Mouse (Mus musculus) MEL (cell line): ENCODE results near the gene Agbl1. TPM values are rescaled to one million over a fixed set of nuclear protein-coding genes. Genes with fewer than 3 reads are reported as not detected.

ENCODE experiments used
- DNase-seq: peaks from one replicate; pipeline ENCODE4 v3.0.0; 2011; ENCODE audit warnings: low read depth, low spot score
- H3K27ac ChIP-seq: 2 replicates; pipeline ENCODE4 v1.5.1; 2012; ENCODE audit warnings: low read depth, mild to moderate bottlenecking, control low read depth, low read length, moderate library complexity; ENCODE audit not compliant: control insufficient read depth
- H3K27me3 ChIP-seq, 2 experiments: fragments of 150-350 bp in 1 of 2; sonication (generic) in 1 of 2; 2 replicates each; pipeline ENCODE4 v1.6.1; 2012; ENCODE audit warnings: low read length in 2 of 2, mild to moderate bottlenecking in 2 of 2, improper control_type of control experiment in 1 of 2, moderate library complexity in 1 of 2; ENCODE audit not compliant: insufficient read depth in 2 of 2, control insufficient read depth in 1 of 2
- H3K36me3 ChIP-seq, 2 experiments: 2 replicates each; pipeline ENCODE4 v1.6.1; 2012 to 2014; ENCODE audit warnings: low read length in 2 of 2, improper control_type of control experiment in 1 of 2, inconsistent platforms in 1 of 2, mild to moderate bottlenecking in 1 of 2; ENCODE audit not compliant: insufficient read depth in 2 of 2, control insufficient read depth in 1 of 2
- H3K4me1 ChIP-seq, 2 experiments: fragments of 150-350 bp in 1 of 2; sonication (generic) in 1 of 2; 2 replicates each; pipeline ENCODE4 v1.6.1; 2012; ENCODE audit warnings: low read length in 2 of 2, improper control_type of control experiment in 1 of 2, mild to moderate bottlenecking in 1 of 2; ENCODE audit not compliant: insufficient read depth in 2 of 2, control insufficient read depth in 1 of 2
- H3K4me3 ChIP-seq, 2 experiments: fragments of 150-350 bp in 1 of 2; sonication (generic) in 1 of 2; 2 replicates each; pipeline ENCODE4 v1.5.1; 2012; ENCODE audit warnings: low read depth in 2 of 2, low read length in 2 of 2, mild to moderate bottlenecking in 2 of 2, moderate library complexity in 2 of 2, control low read depth in 1 of 2, improper control_type of control experiment in 1 of 2; ENCODE audit not compliant: control insufficient read depth in 1 of 2, insufficient read depth in 1 of 2
- H3K79me2 ChIP-seq: 2 replicates; pipeline ENCODE4 v1.6.1; 2012; ENCODE audit warnings: mild to moderate bottlenecking, low read length, moderate library complexity; ENCODE audit not compliant: control insufficient read depth, poor library complexity, insufficient read depth
- H3K9ac ChIP-seq: 2 replicates; pipeline ENCODE4 v1.6.1; 2012; ENCODE audit warnings: low read depth, mild to moderate bottlenecking, control low read depth, low read length, moderate library complexity; ENCODE audit not compliant: control insufficient read depth, poor library complexity, severe bottlenecking
- H3K9me3 ChIP-seq: fragments of 150-350 bp; sonication (generic); replicated peaks from 2 replicates; pipeline ENCODE4 v1.6.1; 2012; ENCODE audit warnings: mild to moderate bottlenecking, low read length, improper control_type of control experiment, moderate library complexity; ENCODE audit not compliant: insufficient read depth
- CHD2 ChIP-seq: IDR thresholded peaks from 2 replicates; pipeline ENCODE4 v1.6.1; 2011; ENCODE audit warnings: low read length, improper control_type of control experiment
- ELF1 ChIP-seq: IDR thresholded peaks from 2 replicates; pipeline ENCODE4 v1.6.1; 2014; ENCODE audit warnings: low read depth, mild to moderate bottlenecking, inconsistent platforms, low read length, improper control_type of control experiment, moderate library complexity
- ETS1 ChIP-seq: IDR thresholded peaks from 2 replicates; pipeline ENCODE4 v1.6.1; 2012; ENCODE audit warnings: low read depth, mild to moderate bottlenecking, inconsistent platforms, low read length, improper control_type of control experiment, moderate library complexity
- GABPA ChIP-seq: IDR thresholded peaks from 2 replicates; pipeline ENCODE4 v1.6.1; 2012; ENCODE audit warnings: low read depth, mild to moderate bottlenecking, inconsistent platforms, low read length, improper control_type of control experiment, moderate library complexity
- GATA1 ChIP-seq: IDR thresholded peaks from 2 replicates; pipeline ENCODE4 v1.6.1; 2011; ENCODE audit warnings: low read depth, low read length, improper control_type of control experiment
- MAFK ChIP-seq: IDR thresholded peaks from 2 replicates; pipeline ENCODE4 v1.6.1; 2011; ENCODE audit warnings: low read depth, mild to moderate bottlenecking, low read length, improper control_type of control experiment, borderline replicate concordance
- MAX ChIP-seq: IDR thresholded peaks from 2 replicates; pipeline ENCODE4 v1.6.1; 2011; ENCODE audit warnings: low read length, improper control_type of control experiment
- MAZ ChIP-seq: IDR thresholded peaks from 2 replicates; pipeline ENCODE4 v1.6.1; 2012; ENCODE audit warnings: low read depth, mild to moderate bottlenecking, inconsistent platforms, low read length, improper control_type of control experiment
- MXI1 ChIP-seq: IDR thresholded peaks from 2 replicates; pipeline ENCODE4 v1.6.1; 2011; ENCODE audit warnings: mild to moderate bottlenecking, low read depth, low read length, improper control_type of control experiment
- MYB ChIP-seq: IDR thresholded peaks from 2 replicates; pipeline ENCODE4 v1.6.1; 2011; ENCODE audit warnings: mild to moderate bottlenecking, low read depth, low read length, improper control_type of control experiment
- POLR2A ChIP-seq, 2 experiments: IDR thresholded peaks; 2 replicates each; pipeline ENCODE4 v1.6.1; 2011 to 2012; ENCODE audit warnings: low read length in 2 of 2, mild to moderate bottlenecking in 2 of 2, control low read depth in 1 of 2, improper control_type of control experiment in 1 of 2, low read depth in 1 of 2, moderate library complexity in 1 of 2; ENCODE audit not compliant: control insufficient read depth in 1 of 2, insufficient read depth in 1 of 2, poor library complexity in 1 of 2
- POLR2AphosphoS2 ChIP-seq: IDR thresholded peaks from 2 replicates; pipeline ENCODE4 v1.6.1; 2011; ENCODE audit warnings: low read length, improper control_type of control experiment
- RAD21 ChIP-seq: IDR thresholded peaks from 2 replicates; pipeline ENCODE4 v1.6.1; 2011; ENCODE audit warnings: mild to moderate bottlenecking, low read depth, low read length, improper control_type of control experiment
- RCOR1 ChIP-seq: IDR thresholded peaks from 2 replicates; pipeline ENCODE4 v1.6.1; 2012; ENCODE audit warnings: low read depth, mild to moderate bottlenecking, inconsistent platforms, low read length, improper control_type of control experiment
- SIN3A ChIP-seq: IDR thresholded peaks from 2 replicates; pipeline ENCODE4 v1.6.1; 2012; ENCODE audit warnings: low read length, improper control_type of control experiment, inconsistent platforms
- SMC3 ChIP-seq: IDR thresholded peaks from 2 replicates; pipeline ENCODE4 v1.6.1; 2011; ENCODE audit warnings: low read depth, low read length, improper control_type of control experiment
- TAL1 ChIP-seq: IDR thresholded peaks from 2 replicates; pipeline ENCODE4 v1.6.1; 2012; ENCODE audit warnings: mild to moderate bottlenecking, inconsistent platforms, low read length, moderate library complexity, mixed read lengths
- TCF12 ChIP-seq: IDR thresholded peaks from 2 replicates; pipeline ENCODE4 v1.6.1; 2014; ENCODE audit warnings: low read depth, mild to moderate bottlenecking, inconsistent platforms, low read length, improper control_type of control experiment, moderate library complexity
- USF1 ChIP-seq: IDR thresholded peaks from 2 replicates; pipeline ENCODE4 v1.6.1; 2014; ENCODE audit warnings: low read depth, mild to moderate bottlenecking, inconsistent platforms, low read length, improper control_type of control experiment, moderate library complexity
- USF2 ChIP-seq, 2 experiments: IDR thresholded peaks; 2 replicates each; pipeline ENCODE4 v1.6.1; 2011 to 2012; ENCODE audit warnings: improper control_type of control experiment in 2 of 2, low read length in 2 of 2, borderline replicate concordance in 1 of 2, inconsistent platforms in 1 of 2, low read depth in 1 of 2, mild to moderate bottlenecking in 1 of 2; ENCODE audit not compliant: insufficient read depth in 1 of 2
- ZC3H11A ChIP-seq: IDR thresholded peaks from 2 replicates; pipeline ENCODE4 v1.6.1; 2012; ENCODE audit warnings: low read depth, mild to moderate bottlenecking, inconsistent platforms, low read length, improper control_type of control experiment
- ZKSCAN1 ChIP-seq: IDR thresholded peaks from 2 replicates; pipeline ENCODE4 v1.6.1; 2012; ENCODE audit warnings: low read depth, mild to moderate bottlenecking, inconsistent platforms, low read length, improper control_type of control experiment, moderate library complexity
- ZMIZ1 ChIP-seq: IDR thresholded peaks from 2 replicates; pipeline ENCODE4 v1.6.1; 2012; ENCODE audit warnings: low read depth, mild to moderate bottlenecking, inconsistent platforms, low read length, improper control_type of control experiment, moderate library complexity
- ZNF384 ChIP-seq: IDR thresholded peaks from 2 replicates; pipeline ENCODE4 v1.6.1; 2012; ENCODE audit warnings: low read depth, mild to moderate bottlenecking, inconsistent platforms, low read length, improper control_type of control experiment
- polyA plus RNA-seq, 2 experiments: library from polyadenylated mRNA; stranded (reverse) in 1 of 2; unstranded in 1 of 2; fragments of >175 nt in 1 of 2; fragments of >200 nt in 1 of 2; gene quantifications; 2 replicates each; pipeline versions ENCODE4 v1.2.1 to v1.2.4; 2012; ENCODE audit warnings: low replicate concordance in 2 of 2, low read depth in 1 of 2; ENCODE audit not compliant: insufficient read length in 2 of 2, insufficient read depth in 1 of 2, missing spikeins in 1 of 2
- total RNA-seq: library from RNA; depleted of rRNA; stranded (reverse); fragments of 300-350 nt; gene quantifications from 2 replicates; pipeline ENCODE4 v1.2.3, GENCODE M21; 2012

Gene Agbl1
- total and polyA plus RNA-seq, 3 experiments: not detected

- Histone ChIP-seq H3K36me3 (no peaks in the 10 kb centered on the region), H3K27ac (no peak overlapping the region), H3K27me3 (no peaks in the 10 kb centered on the region), H3K9me3 (no peaks in the 10 kb centered on the region), H3K9ac (no peak overlapping the region), H3K79me2 (no peaks in the 10 kb centered on the region), H3K4me1 (no peaks in the 10 kb centered on the region), H3K4me3 (no peak overlapping the region)
- TF ChIP-seq MAFK (no peak), TCF12 (no peak), ZKSCAN1 (no peak), ZNF384 (no peak), MAX (no peak), SIN3A (no peak), MAZ (no peak)
- DNase-seq: no peak
Measured at GRCm38 (mm10) chr7:77147527-77147926, 917.8 kb downstream of the Agbl1 start.

DNA sequence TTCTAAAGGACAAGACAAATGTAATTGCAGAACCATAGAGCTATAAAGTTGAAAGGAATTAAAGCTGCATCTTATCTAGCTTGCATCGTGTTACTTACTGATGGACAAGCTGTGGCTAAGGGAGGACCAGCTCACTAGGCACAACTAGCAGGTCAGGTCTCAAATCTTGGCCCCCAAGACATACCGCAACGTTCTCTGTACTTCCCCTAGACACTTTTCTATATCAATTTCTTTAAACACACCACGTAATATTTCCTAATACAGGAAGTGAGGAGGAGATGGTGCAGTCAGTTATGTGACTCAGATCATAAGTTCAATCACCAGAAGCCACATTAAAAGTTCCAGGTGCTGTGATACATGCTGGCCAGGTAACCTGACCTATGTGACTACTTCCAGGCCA is 919.1 kb downstream of the Agbl1 start:
- no peaks in the 10 kb centered on the region for H3K27me3 ChIP-seq

GRCm38 (mm10) chr7:77149846-77150245 is 920.2 kb downstream of the Agbl1 start:
- Histone ChIP-seq H3K4me3 (no peak overlapping the region), H3K36me3 (no peaks in the 10 kb centered on the region), H3K9me3 (no peaks in the 10 kb centered on the region), H3K27me3 (no peaks in the 10 kb centered on the region), H3K79me2 (no peaks in the 10 kb centered on the region), H3K4me1 (no peaks in the 10 kb centered on the region), H3K27ac (no peak overlapping the region), H3K9ac (no peak overlapping the region)
- TF ChIP-seq CHD2 (no peak), USF2 (IDR thresholded peaks at IDR 0.05; ENCODE audit: borderline replicate concordance in 1 of 2, insufficient read depth in 1 of 2, low read depth in 1 of 2, low read length in 2 of 2) (no peak), POLR2A (IDR thresholded peaks at IDR 0.05; ENCODE audit: control insufficient read depth in 1 of 2, insufficient read depth in 1 of 2, low read depth in 1 of 2, low read length in 2 of 2, poor library complexity in 1 of 2) (no peak), SIN3A (no peak), RCOR1 (no peak), ETS1 (no peak), USF1 (no peak), GABPA (no peak), RAD21 (no peak), ZC3H11A (no peak), MXI1 (no peak), MYB (no peak), GATA1 (no peak), POLR2AphosphoS2 (no peak), SMC3 (no peak)
- no peak for DNase-seq

More for the DNA sequence above, 919.1 kb downstream of the Agbl1 start:
- TF ChIP-seq ELF1: no peak
- no peak for TF ChIP-seq MAZ
- no peak for TF ChIP-seq GABPA
- TF ChIP-seq SMC3: no peak
- TF ChIP-seq ZMIZ1: no peak
- TF ChIP-seq ZNF384: no peak
- TF ChIP-seq TAL1: no peak
- H3K4me3 ChIP-seq: no peak overlapping the region
- H3K36me3 ChIP-seq: no peaks in the 10 kb centered on the region
- no peak overlapping the region for H3K27ac ChIP-seq
- no peak for DNase-seq
- no peaks in the 10 kb centered on the region for H3K79me2 ChIP-seq
- no peaks in the 10 kb centered on the region for H3K9me3 ChIP-seq
- no peaks in the 10 kb centered on the region for H3K4me1 ChIP-seq
- no peak overlapping the region for H3K9ac ChIP-seq
